Mouse (Mus musculus): Measurements from ENCODE around the gene Lrrc28. TPM values are rescaled to one million over a fixed set of nuclear protein-coding genes. Genes with fewer than 3 reads are reported as not detected.
A peak's percentile ranks its signal among the peaks of the same experiment; 100 is the strongest.

The Lrrc28 gene
- total and polyA plus RNA-seq, 3 experiments = 9.7 to 16.0 TPM; not detected in 1

DNA sequence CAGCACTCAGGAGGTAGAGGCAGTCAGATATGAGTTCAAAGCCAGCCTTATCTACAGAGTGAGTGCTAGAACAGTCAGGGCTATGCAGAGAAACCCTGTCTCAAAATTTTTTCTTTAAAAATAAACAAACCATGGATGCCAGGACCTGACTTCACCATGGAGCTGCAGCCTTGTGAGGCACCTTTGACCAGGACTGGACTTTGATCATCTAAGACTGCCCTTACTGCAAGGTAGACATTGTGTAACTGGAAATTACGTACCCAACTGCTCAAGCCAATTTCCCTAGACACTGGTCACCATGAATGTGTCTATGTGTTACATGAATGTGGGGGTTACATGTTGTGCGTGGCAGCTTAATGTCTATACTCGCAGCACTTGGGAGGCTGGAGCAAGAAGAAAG is 10.9 kb downstream of the Lrrc28 start:
- Histone ChIP-seq H3K27ac (ENCODE audit: control insufficient read depth, low read depth, low read length) (no peak overlapping the region), H3K79me2 (ENCODE audit: control insufficient read depth, insufficient read depth, low read length, poor library complexity) (no peaks in the 10 kb centered on the region), H3K9ac (ENCODE audit: control insufficient read depth, low read depth, low read length, poor library complexity, severe bottlenecking) (no peak overlapping the region), H3K36me3 (ENCODE audit: control insufficient read depth in 1 of 2, insufficient read depth in 2 of 2, low read length in 2 of 2) (no peaks in the 10 kb centered on the region), H3K4me3 (ENCODE audit: control insufficient read depth in 1 of 2, insufficient read depth in 1 of 2, low read depth in 2 of 2, low read length in 2 of 2) (no peak overlapping the region), H3K9me3 (replicated peaks; ENCODE audit: insufficient read depth, low read length) (no peaks in the 10 kb centered on the region), H3K4me1 (ENCODE audit: control insufficient read depth in 1 of 2, insufficient read depth in 2 of 2, low read length in 2 of 2) (no peaks in the 10 kb centered on the region), H3K27me3 (ENCODE audit: control insufficient read depth in 1 of 2, insufficient read depth in 2 of 2, low read length in 2 of 2) (no peaks in the 10 kb centered on the region)
- TF ChIP-seq NRF1 (IDR thresholded peaks at IDR 0.05; ENCODE audit: insufficient read depth, low read depth, low read length, poor library complexity, severe bottlenecking) = no peak
- TF ChIP-seq ZC3H11A (IDR thresholded peaks at IDR 0.05; ENCODE audit: low read depth, low read length) = no peak
- TF ChIP-seq HCFC1 (IDR thresholded peaks at IDR 0.05; ENCODE audit: low read depth, low read length) = no peak
- TF ChIP-seq ETS1 (IDR thresholded peaks at IDR 0.05; ENCODE audit: low read depth, low read length) = no peak
- TF ChIP-seq TBP (IDR thresholded peaks at IDR 0.05; ENCODE audit: low read depth, low read length) = no peak
- no peak for TF ChIP-seq POLR2AphosphoS5 (IDR thresholded peaks at IDR 0.05; ENCODE audit: borderline replicate concordance, low read depth, low read length)
- no peak for TF ChIP-seq GABPA (IDR thresholded peaks at IDR 0.05; ENCODE audit: low read depth, low read length)
- no peak for TF ChIP-seq MAFK (IDR thresholded peaks at IDR 0.05; ENCODE audit: borderline replicate concordance, low read depth, low read length)
- TF ChIP-seq CHD2 (IDR thresholded peaks at IDR 0.05; ENCODE audit: low read length) = no peak
- TF ChIP-seq RCOR1 (IDR thresholded peaks at IDR 0.05; ENCODE audit: low read depth, low read length) = no peak
- no peak for TF ChIP-seq MAX (IDR thresholded peaks at IDR 0.05; ENCODE audit: low read length)
- no peak for TF ChIP-seq MEF2A (IDR thresholded peaks at IDR 0.05; ENCODE audit: extremely low read depth, insufficient replicate concordance, low read depth, low read length, poor library complexity, severe bottlenecking)
- no peak for TF ChIP-seq KAT2A (conservative IDR thresholded peaks at IDR 0.05; ENCODE audit: low read depth, low read length)
- no peak for TF ChIP-seq USF1 (IDR thresholded peaks at IDR 0.05; ENCODE audit: low read depth, low read length)
- no peak for TF ChIP-seq POLR2AphosphoS2 (IDR thresholded peaks at IDR 0.05; ENCODE audit: low read length)
- TF ChIP-seq MAZ (IDR thresholded peaks at IDR 0.05; ENCODE audit: low read depth, low read length) = no peak
- DNase-seq (ENCODE audit: low read depth, low spot score) = no peak

DNA sequence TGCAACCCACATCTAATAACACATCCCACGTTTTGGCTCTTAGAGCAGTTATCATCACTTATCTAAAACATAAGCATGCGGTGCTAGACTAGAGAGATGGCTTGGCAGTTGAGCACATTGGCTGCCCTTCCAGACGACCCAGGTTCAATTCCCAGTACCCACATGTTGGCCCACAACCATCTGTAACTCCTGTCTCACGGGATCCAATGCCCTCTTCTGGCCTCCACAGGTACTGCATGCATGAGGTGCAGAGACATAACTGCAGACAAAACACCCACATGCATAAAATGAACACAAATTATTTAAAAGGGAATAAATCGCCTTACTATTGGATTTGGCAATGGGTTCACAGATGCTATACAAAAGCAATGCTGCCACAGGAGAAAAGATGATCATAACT is 12.7 kb downstream of the Lrrc28 start:
- Histone ChIP-seq H3K79me2 (ENCODE audit: control insufficient read depth, insufficient read depth, low read length, poor library complexity) (no peaks in the 10 kb centered on the region), H3K36me3 (ENCODE audit: control insufficient read depth in 1 of 2, insufficient read depth in 2 of 2, low read length in 2 of 2) (no peaks in the 10 kb centered on the region), H3K27me3 (ENCODE audit: control insufficient read depth in 1 of 2, insufficient read depth in 2 of 2, low read length in 2 of 2) (no peaks in the 10 kb centered on the region), H3K9ac (ENCODE audit: control insufficient read depth, low read depth, low read length, poor library complexity, severe bottlenecking) (no peak overlapping the region), H3K4me3 (ENCODE audit: control insufficient read depth in 1 of 2, insufficient read depth in 1 of 2, low read depth in 2 of 2, low read length in 2 of 2) (no peak overlapping the region), H3K4me1 (ENCODE audit: control insufficient read depth in 1 of 2, insufficient read depth in 2 of 2, low read length in 2 of 2) (no peaks in the 10 kb centered on the region), H3K27ac (ENCODE audit: control insufficient read depth, low read depth, low read length) (no peak overlapping the region), H3K9me3 (replicated peaks; ENCODE audit: insufficient read depth, low read length) (no peaks in the 10 kb centered on the region)
- peak; percentile 57 for DNase-seq (ENCODE audit: low read depth, low spot score)
- peak; percentile 29 for TF ChIP-seq RAD21 (IDR thresholded peaks at IDR 0.05; ENCODE audit: low read depth, low read length)
- no peak for TF ChIP-seq UBTF (IDR thresholded peaks at IDR 0.05; ENCODE audit: borderline replicate concordance, insufficient read depth, low read depth, low read length)
- 0 out of 2 replicates have a peak, but pooled peaks have one; percentile 10 for TF ChIP-seq ZC3H11A (IDR thresholded peaks at IDR 0.05; ENCODE audit: low read depth, low read length)
- peak; percentile 39 for TF ChIP-seq SMC3 (IDR thresholded peaks at IDR 0.05; ENCODE audit: low read depth, low read length)
- TF ChIP-seq CTCF (IDR thresholded peaks at IDR 0.05 in 2 of 3, conservative IDR thresholded peaks at IDR 0.05 in 1 of 3; ENCODE audit: control insufficient read depth in 1 of 3, insufficient read depth in 1 of 3, low read depth in 2 of 3, low read length in 3 of 3, poor library complexity in 1 of 3, severe bottlenecking in 1 of 3) = peak; percentile 50 to 65 (median 53)
